Mouse (Mus musculus) spleen, adult 2 months (tissue): ENCODE data around the gene Atp6v1c2. TPM values are rescaled to one million over a fixed set of nuclear protein-coding genes. Genes with fewer than 3 reads are reported as not detected.
A peak's percentile ranks its signal among the peaks of the same experiment; 100 is the strongest.

Source experiments
- DNase-seq, 2 experiments: peaks; one replicate each; pipeline versions ENCODE4 v3.0.0 to v3.0.0-alpha.2; 2012 to 2021; ENCODE audit warnings: low spot score in 2 of 2, low read depth in 1 of 2
- H3K27ac ChIP-seq: fragments of 200-500 bp; 2 replicates; pipeline ENCODE4 v1.5.1; 2012; ENCODE audit warnings: low read length, inconsistent platforms; ENCODE audit not compliant: insufficient read depth
- H3K27me3 ChIP-seq: fragments of 200-500 bp; 2 replicates; pipeline ENCODE4 v1.6.1; 2012; ENCODE audit warnings: mild to moderate bottlenecking, moderate library complexity, low read length, inconsistent platforms; ENCODE audit not compliant: control insufficient read depth, insufficient read depth
- H3K36me3 ChIP-seq: fragments of 200-500 bp; 2 replicates; pipeline ENCODE4 v1.6.1; 2012; ENCODE audit warnings: mild to moderate bottlenecking, low read length, inconsistent platforms; ENCODE audit not compliant: control insufficient read depth, insufficient read depth
- H3K4me1 ChIP-seq: fragments of 200-500 bp; 2 replicates; pipeline ENCODE4 v1.6.1; 2011; ENCODE audit warnings: inconsistent platforms; ENCODE audit not compliant: control insufficient read depth, insufficient read depth, insufficient read length
- H3K4me3 ChIP-seq: fragments of 200-500 bp; 2 replicates; pipeline ENCODE4 v1.5.1; 2011; ENCODE audit warnings: mild to moderate bottlenecking, inconsistent platforms; ENCODE audit not compliant: insufficient read depth, insufficient read length; ENCODE audit errors: extremely low read depth
- CTCF ChIP-seq: fragments of 200-500 bp; IDR thresholded peaks from 2 replicates; pipeline ENCODE4 v1.5.1; 2011; ENCODE audit warnings: mild to moderate bottlenecking, inconsistent platforms; ENCODE audit not compliant: insufficient read depth, insufficient read length, insufficient replicate concordance; ENCODE audit errors: extremely low read depth
- POLR2A ChIP-seq: fragments of 200-500 bp; IDR thresholded peaks from 2 replicates; pipeline ENCODE4 v1.6.1; 2011; ENCODE audit warnings: low read depth, low read length, inconsistent platforms
- WGBS: fragments of 180-500 bp; shearing (Covaris S2); methylation state at CpG from one replicate; pipeline ENCODE4 v1.1.7; 2018; 5-methylcytosine and 5-hydroxymethylcytosine counted together
- polyA plus RNA-seq: library from polyadenylated mRNA; depleted of rRNA; stranded (reverse); fragments of >200 nt; gene quantifications from 2 replicates; pipeline ENCODE4 v1.2.3, GENCODE M21; 2012

The Atp6v1c2 gene
- polyA plus RNA-seq, 1 experiment, result not detected

DNA sequence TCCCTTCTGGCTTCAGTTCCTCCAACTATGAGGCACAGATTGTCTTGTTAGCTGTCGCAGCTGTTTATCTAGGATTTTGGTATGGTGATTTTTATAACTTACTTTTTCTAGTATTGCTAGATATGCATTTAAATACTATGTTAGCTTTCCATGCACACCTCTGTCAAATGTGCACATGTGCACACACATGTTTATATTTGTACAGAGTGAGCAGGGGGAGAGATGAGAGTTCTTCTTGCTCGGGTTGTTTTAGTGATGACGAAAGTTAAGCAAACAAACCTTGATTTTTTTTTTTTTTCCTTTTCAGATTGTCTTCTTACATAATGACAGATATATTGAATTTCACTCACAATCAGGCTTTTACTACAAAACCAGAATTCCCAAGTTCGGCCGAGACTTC lies 28.6 kb upstream of the Atp6v1c2 start:
- H3K36me3 ChIP-seq, result peaks cover 40% of the 10 kb centered on the region
- no peaks in the 10 kb centered on the region for H3K4me1 ChIP-seq
- 93% methylated on average over 5 of the region's 5 CpGs for WGBS
- no peak for DNase-seq
- TF ChIP-seq POLR2A (no peak), CTCF (no peak)
- H3K27ac ChIP-seq, result no peak overlapping the region
- H3K27me3 ChIP-seq, result no peaks in the 10 kb centered on the region
- no peak overlapping the region for H3K4me3 ChIP-seq

GRCm38 (mm10) chr12:17356853-17357252 lies 27.7 kb upstream of the Atp6v1c2 start:
- H3K4me1 ChIP-seq, result no peaks in the 10 kb centered on the region
- no peak overlapping the region for H3K27ac ChIP-seq
- no peak for DNase-seq
- TF ChIP-seq CTCF (no peak), POLR2A (no peak)
- no peaks in the 10 kb centered on the region for H3K27me3 ChIP-seq
- no peak overlapping the region for H3K4me3 ChIP-seq
- H3K36me3 ChIP-seq, result peaks cover 37% of the 10 kb centered on the region
- 91% methylated on average over 4 of the region's 4 CpGs for WGBS

DNA sequence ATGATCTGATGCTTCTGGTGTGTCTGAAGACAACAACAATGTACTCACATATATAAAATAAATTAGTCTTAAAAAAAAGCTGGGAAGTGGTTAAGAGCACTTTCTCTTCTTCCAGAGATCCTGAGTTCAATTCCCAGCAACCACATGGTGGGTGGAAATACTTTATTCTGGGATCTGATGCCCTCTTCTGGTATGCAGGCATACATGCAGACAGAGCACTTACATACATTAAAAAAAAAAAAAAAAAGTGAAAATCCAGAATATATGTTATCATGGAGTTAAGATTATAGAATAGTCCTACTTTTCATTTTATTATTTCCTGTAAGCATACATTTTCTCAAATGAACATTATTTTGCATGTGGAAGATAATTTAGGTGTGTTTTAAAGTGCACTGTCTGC lies 20.9 kb upstream of the Atp6v1c2 start:
- no peak for DNase-seq
- TF ChIP-seq POLR2A (no peak), CTCF (no peak)
- H3K27me3 ChIP-seq, result no peaks in the 10 kb centered on the region
- no peak overlapping the region for H3K4me3 ChIP-seq
- H3K36me3 ChIP-seq, result peaks cover 23% of the 10 kb centered on the region
- no peak overlapping the region for H3K27ac ChIP-seq
- H3K4me1 ChIP-seq, result peaks cover 7% of the 10 kb centered on the region

DNA sequence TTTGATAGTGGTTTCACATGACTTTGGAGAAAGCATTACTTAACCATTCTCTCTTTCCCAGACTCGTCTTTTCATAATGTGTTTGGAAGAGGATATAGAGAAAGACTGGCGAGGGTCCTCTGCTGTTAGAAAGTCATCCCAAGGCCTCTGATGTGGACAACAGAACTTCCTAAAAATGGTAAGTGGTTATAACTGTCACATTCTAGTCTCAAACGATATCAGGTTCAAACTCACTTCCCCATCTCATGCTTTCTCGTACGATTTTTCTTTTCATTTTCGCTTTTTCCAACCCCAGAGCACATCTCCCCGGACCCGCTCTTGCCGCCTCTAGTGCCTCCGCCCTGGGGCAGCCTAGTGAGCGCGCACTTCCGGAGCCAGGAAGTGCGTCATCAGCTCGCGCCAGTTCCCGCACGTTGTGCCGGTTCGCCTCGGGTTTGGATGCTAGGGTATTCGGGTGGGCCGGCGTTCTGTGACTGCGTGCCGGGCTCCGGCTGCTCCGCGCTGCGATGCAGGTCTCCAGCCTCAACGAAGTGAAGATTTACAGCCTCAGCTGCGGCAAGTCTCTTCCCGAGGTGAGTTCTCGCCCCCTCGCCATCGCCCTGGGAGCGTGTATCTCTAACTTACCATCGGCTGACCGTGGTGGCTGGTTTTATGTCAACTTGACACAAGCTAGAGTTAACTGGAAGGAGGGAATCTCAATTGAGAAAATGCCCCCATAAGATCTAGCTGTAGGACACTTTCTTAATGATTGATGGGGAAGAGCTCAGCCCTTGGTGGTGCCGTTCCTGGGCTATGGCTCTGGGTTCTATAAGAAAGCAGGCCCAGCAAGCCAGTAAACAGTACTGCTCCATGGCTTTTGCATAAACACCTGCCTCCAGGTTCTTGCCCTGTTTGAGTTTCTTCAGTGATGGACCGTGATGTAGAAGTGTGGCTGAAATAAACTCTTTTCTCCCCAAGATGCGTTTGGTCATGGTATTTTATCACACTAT lies 19.2 kb upstream of the Atp6v1c2 start, which contains the start of gene Nol10:
Gene Nol10 (plus strand): TSS at position 411 of the 989 bp plus-strand sequence.
- H3K36me3 ChIP-seq, result peaks cover 14% of the 10 kb centered on the region
- H3K4me3 ChIP-seq, result peak within 1 kb of the TSS; percentile 96
- WGBS, result under 1% methylated on average over 42 of the region's 42 CpGs
- TF ChIP-seq CTCF, result no peak
- TF ChIP-seq POLR2A, result peak; percentile 82
- H3K27me3 ChIP-seq, result no peaks in the 10 kb centered on the region
- peak; percentile 80 to 85 for DNase-seq
- H3K27ac ChIP-seq, result peak within 1 kb of the TSS; percentile 70
- H3K4me1 ChIP-seq, result peaks cover 7% of the 10 kb centered on the region

DNA sequence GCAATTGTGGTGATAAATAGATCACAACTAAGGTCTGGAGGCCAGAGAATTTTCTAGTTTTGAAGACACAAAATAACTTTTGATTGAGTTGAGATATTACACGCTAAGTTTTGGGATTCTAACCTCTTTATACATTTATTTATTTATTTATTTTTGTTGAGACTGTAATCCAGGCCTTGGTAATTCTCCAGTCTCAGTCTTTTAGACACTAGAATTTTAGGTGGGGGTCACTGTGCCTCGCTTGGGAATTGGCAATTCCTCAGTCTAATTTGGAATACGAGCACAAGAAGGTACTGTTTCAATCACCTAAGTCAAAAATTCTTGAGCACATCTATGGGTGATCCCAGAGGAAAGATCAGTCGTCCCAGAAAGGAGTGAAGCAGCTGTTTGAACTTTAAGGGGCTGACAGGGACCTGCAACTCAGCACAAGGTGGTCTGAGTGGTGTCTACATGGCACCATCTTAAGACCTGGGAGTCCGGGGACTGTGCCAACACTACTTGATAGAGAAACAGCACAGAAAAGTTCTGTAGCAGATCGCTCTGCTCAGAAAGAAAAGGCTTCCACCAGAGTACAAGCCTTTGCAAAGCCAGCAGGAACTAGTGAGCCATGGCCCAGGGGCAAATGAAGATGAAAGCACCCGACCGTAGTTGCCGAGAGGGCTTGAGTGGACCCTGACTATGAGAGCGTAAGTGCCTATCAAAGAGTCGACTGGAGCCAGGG lies 18.3 kb upstream of the Atp6v1c2 start:
- TF ChIP-seq POLR2A, result no peak
- TF ChIP-seq CTCF, result no peak
- Histone ChIP-seq H3K4me1 (peaks cover 7% of the 10 kb centered on the region), H3K36me3 (peaks cover 10% of the 10 kb centered on the region), H3K27me3 (no peaks in the 10 kb centered on the region), H3K27ac (peak overlapping the region; percentile 51), H3K4me3 (peak overlapping the region; percentile 96)
- WGBS, result 42% methylated on average over 11 of the region's 11 CpGs
- DNase-seq, result no peak

DNA sequence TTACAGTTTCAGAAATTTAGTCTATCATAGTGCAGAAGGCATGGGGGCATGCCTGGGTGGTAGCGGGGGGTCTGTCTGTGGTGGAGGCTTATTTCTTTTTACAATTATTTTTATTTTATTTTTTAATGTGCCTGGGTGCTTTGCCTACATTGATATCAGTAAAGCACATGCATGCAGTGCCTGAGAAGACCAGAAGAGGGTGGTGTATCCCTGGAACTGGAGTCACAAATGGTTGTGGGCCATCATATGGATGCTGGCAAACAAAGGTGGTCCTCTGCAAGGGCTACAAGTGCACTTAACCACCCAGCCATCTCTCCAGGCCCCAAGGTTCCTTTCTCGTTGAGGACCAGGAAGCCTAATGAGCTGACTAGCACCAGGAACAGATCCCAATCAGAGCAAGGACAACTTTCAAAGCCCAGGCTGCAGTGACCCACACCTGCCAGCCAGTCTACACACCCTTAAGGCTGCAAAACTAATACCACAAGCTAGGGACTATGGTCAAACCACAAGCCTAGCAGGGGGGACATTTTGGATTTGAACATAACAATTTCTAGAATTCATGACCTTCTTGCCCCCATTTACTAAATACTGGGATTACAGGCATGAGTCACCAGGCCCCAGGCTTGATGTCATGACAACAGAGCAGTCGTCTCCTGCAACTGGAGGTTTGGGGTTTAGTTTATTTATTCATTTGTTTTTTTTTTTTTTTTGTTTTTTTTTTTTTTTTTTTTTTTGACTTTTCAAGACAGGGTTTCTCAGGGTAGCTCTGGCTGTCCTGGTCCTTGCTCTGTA lies 10.2 kb upstream of the Atp6v1c2 start:
- WGBS, result 70% methylated on average over 3 of the region's 3 CpGs
- no peak for DNase-seq

More for the DNA sequence above, 10.2 kb upstream of the Atp6v1c2 start:
- Histone ChIP-seq H3K27ac (no peak overlapping the region), H3K36me3 (no peaks in the 10 kb centered on the region), H3K4me3 (no peak overlapping the region), H3K27me3 (no peaks in the 10 kb centered on the region), H3K4me1 (no peaks in the 10 kb centered on the region)
- TF ChIP-seq POLR2A (no peak), CTCF (no peak)
